Mouse (Mus musculus): ENCODE measurements at regions not wholly inside any gene's neighbourhood (a gene's known extent, or its start where the extent isn't known, plus 50 kb on each side); places are given as distances from the start of the nearest gene placed in this dataset.

GRCm38 (mm10) chr2:115441100-115441499 lies 140.4 kb upstream of the BC052040 start:
- DNase-seq (ENCODE audit: low spot score) = no peak

GRCm38 (mm10) chr2:115449783-115450483 lies 131.6 kb upstream of the BC052040 start:
- DNase-seq (ENCODE audit: low spot score) = no peak

- DNase-seq (ENCODE audit: low spot score) = no peak
These were observed 125.9 kb upstream of the BC052040 start for GRCm38 (mm10) chr2:115455593-115455992.

- no peak for DNase-seq (ENCODE audit: low spot score)
These were observed 125.0 kb upstream of the BC052040 start for GRCm38 (mm10) chr2:115456372-115457022.

GRCm38 (mm10) chr2:115460028-115460881 lies 121.3 kb upstream of the BC052040 start:
- DNase-seq (ENCODE audit: low spot score) = no peak

- no peak for DNase-seq (ENCODE audit: low spot score)
These were observed 120.7 kb upstream of the BC052040 start for GRCm38 (mm10) chr2:115460882-115461151.

GRCm38 (mm10) chr2:115466170-115466569 lies 115.3 kb upstream of the BC052040 start:
- DNase-seq (ENCODE audit: low spot score) = no peak

GRCm38 (mm10) chr2:115467107-115467745 lies 114.3 kb upstream of the BC052040 start:
- no peak for DNase-seq (ENCODE audit: low spot score)

- no peak for DNase-seq (ENCODE audit: low spot score)
These were observed 113.6 kb upstream of the BC052040 start for GRCm38 (mm10) chr2:115467936-115468335.

- no peak for DNase-seq (ENCODE audit: low spot score)
These were observed 113.0 kb upstream of the BC052040 start for GRCm38 (mm10) chr2:115468471-115468909.

GRCm38 (mm10) chr2:115469165-115469821 lies 112.2 kb upstream of the BC052040 start:
- DNase-seq (ENCODE audit: low spot score) = no peak

GRCm38 (mm10) chr2:115472393-115472792 lies 109.1 kb upstream of the BC052040 start:
- DNase-seq (ENCODE audit: low spot score) = no peak

- DNase-seq (ENCODE audit: low spot score) = no peak
These were observed 97.9 kb upstream of the BC052040 start for GRCm38 (mm10) chr2:115483418-115484288.

GRCm38 (mm10) chr2:115488465-115488864 lies 93.1 kb upstream of the BC052040 start:
- no peak for DNase-seq (ENCODE audit: low spot score)

GRCm38 (mm10) chr2:115493020-115493419 lies 88.5 kb upstream of the BC052040 start:
- DNase-seq (ENCODE audit: low spot score) = no peak

GRCm38 (mm10) chr2:115499904-115500303 lies 81.6 kb upstream of the BC052040 start:
- DNase-seq (ENCODE audit: low spot score) = no peak

- no peak for DNase-seq (ENCODE audit: low spot score)
These were observed 72.0 kb upstream of the BC052040 start for GRCm38 (mm10) chr2:115509527-115509926.

- no peak for DNase-seq (ENCODE audit: low spot score)
These were observed 70.4 kb upstream of the BC052040 start for GRCm38 (mm10) chr2:115511146-115511545.

GRCm38 (mm10) chr2:115511612-115512525 lies 69.6 kb upstream of the BC052040 start:
- no peak for DNase-seq (ENCODE audit: low spot score)

- DNase-seq (ENCODE audit: low spot score) = no peak
These were observed 68.6 kb upstream of the BC052040 start for GRCm38 (mm10) chr2:115512891-115513290.

All from layer of hippocampus, adult 11-12 months (tissue).